Mouse (Mus musculus): ENCODE measurements around the gene Dhps. TPM values are rescaled to one million over a fixed set of nuclear protein-coding genes. Genes with fewer than 3 reads are reported as not detected.
"Not testable (repeated sequence)": the region's sequence is repeated elsewhere in the genome, so short reads cannot be mapped to it uniquely, and the experiment has no call there.

Gene Dhps
- polyA plus RNA-seq, 1 experiment: 71.6 TPM

GRCm38 (mm10) chr8:85076993-85077392, 5.4 kb downstream of the Dhps start:
- H3K27ac ChIP-seq (ENCODE audit: insufficient read depth, low read length): no peak overlapping the region
- H3K4me1 ChIP-seq (ENCODE audit: control insufficient read depth, insufficient read depth, low read length): peaks cover 15% of the 10 kb centered on the region
- TF ChIP-seq CTCF (IDR thresholded peaks at IDR 0.05; ENCODE audit: borderline replicate concordance, insufficient read depth, low read depth, low read length) (peak; percentile 93), POLR2A (IDR thresholded peaks at IDR 0.05; ENCODE audit: borderline replicate concordance, insufficient read depth, low read length) (no peak)
- DNase-seq: peak; percentile 78
- no peak overlapping the region for H3K4me3 ChIP-seq (replicated peaks; ENCODE audit: insufficient read depth, low read depth, low read length)
- WGBS: 0% methylated on average over 2 of the region's 2 CpGs
- H3K27me3 ChIP-seq (ENCODE audit: control insufficient read depth, insufficient read depth, low read length): no peaks in the 10 kb centered on the region

GRCm38 (mm10) chr8:85080214-85080531, 8.6 kb downstream of the Dhps start:
- Histone ChIP-seq H3K4me1 (ENCODE audit: control insufficient read depth, insufficient read depth, low read length) (peaks cover 13% of the 10 kb centered on the region), H3K27ac (ENCODE audit: insufficient read depth, low read length) (peak overlapping the region; percentile 35), H3K27me3 (ENCODE audit: control insufficient read depth, insufficient read depth, low read length) (no peaks in the 10 kb centered on the region), H3K4me3 (replicated peaks; ENCODE audit: insufficient read depth, low read depth, low read length) (peak overlapping the region; percentile 73)
- under 1% methylated on average over 25 of the region's 25 CpGs for WGBS
- DNase-seq: no peak
- no peak for TF ChIP-seq POLR2A (IDR thresholded peaks at IDR 0.05; ENCODE audit: borderline replicate concordance, insufficient read depth, low read length)

GRCm38 (mm10) chr8:85080532-85081215, 9.1 kb downstream of the Dhps start, which contains the start of gene Wdr83os:
Gene Wdr83os, plus strand, starts transcription at chr8:85080740.
- DNase-seq: peak; percentile 65 to 70
- under 1% methylated on average over 30 of the region's 30 CpGs for WGBS
- peaks cover 13% of the 10 kb centered on the region for H3K4me1 ChIP-seq (ENCODE audit: control insufficient read depth, insufficient read depth, low read length)
- peak within 1 kb of the TSS; percentile 35 for H3K27ac ChIP-seq (ENCODE audit: insufficient read depth, low read length)
- H3K4me3 ChIP-seq (replicated peaks; ENCODE audit: insufficient read depth, low read depth, low read length): peak within 1 kb of the TSS; percentile 73
- no peaks in the 10 kb centered on the region for H3K27me3 ChIP-seq (ENCODE audit: control insufficient read depth, insufficient read depth, low read length)
- TF ChIP-seq POLR2A (IDR thresholded peaks at IDR 0.05; ENCODE audit: borderline replicate concordance, insufficient read depth, low read length): peak; percentile 47; the same call in 1 of the 2 replicates
- no peak for TF ChIP-seq CTCF (IDR thresholded peaks at IDR 0.05; ENCODE audit: borderline replicate concordance, insufficient read depth, low read depth, low read length)

- TF ChIP-seq CTCF (IDR thresholded peaks at IDR 0.05; ENCODE audit: borderline replicate concordance, insufficient read depth, low read depth, low read length): no peak
- TF ChIP-seq POLR2A (IDR thresholded peaks at IDR 0.05; ENCODE audit: borderline replicate concordance, insufficient read depth, low read length): no peak
- Histone ChIP-seq H3K27ac (ENCODE audit: insufficient read depth, low read length) (peak within 1 kb of the TSS; percentile 35), H3K4me3 (replicated peaks; ENCODE audit: insufficient read depth, low read depth, low read length) (peak within 1 kb of the TSS; percentile 73), H3K4me1 (ENCODE audit: control insufficient read depth, insufficient read depth, low read length) (peaks cover 13% of the 10 kb centered on the region), H3K27me3 (ENCODE audit: control insufficient read depth, insufficient read depth, low read length) (no peaks in the 10 kb centered on the region)
- WGBS: 1% methylated on average over 9 of the region's 9 CpGs
- DNase-seq: no peak
These were observed 9.6 kb downstream of the Dhps start, which contains the start of gene Wdr83 for GRCm38 (mm10) chr8:85081216-85081555. Gene Wdr83, minus strand, starts transcription at chr8:85081306.

GRCm38 (mm10) chr8:85082169-85082568, 10.6 kb downstream of the Dhps start:
- H3K27me3 ChIP-seq (ENCODE audit: control insufficient read depth, insufficient read depth, low read length); H3K4me3 ChIP-seq (replicated peaks; ENCODE audit: insufficient read depth, low read depth, low read length); DNase-seq; H3K27ac ChIP-seq (ENCODE audit: insufficient read depth, low read length): not testable (repeated sequence)
- H3K4me1 ChIP-seq (ENCODE audit: control insufficient read depth, insufficient read depth, low read length): peaks cover 13% of the 10 kb centered on the region
- 87% methylated on average over 4 of the region's 4 CpGs for WGBS

- DNase-seq: peak; percentile 87 to 90
- WGBS: under 1% methylated on average over 30 of the region's 30 CpGs
- Histone ChIP-seq H3K4me3 (replicated peaks; ENCODE audit: insufficient read depth, low read depth, low read length) (peak within 1 kb of the TSS; percentile 93), H3K27me3 (ENCODE audit: control insufficient read depth, insufficient read depth, low read length) (no peaks in the 10 kb centered on the region), H3K4me1 (ENCODE audit: control insufficient read depth, insufficient read depth, low read length) (peaks cover 13% of the 10 kb centered on the region), H3K27ac (ENCODE audit: insufficient read depth, low read length) (peak within 1 kb of the TSS; percentile 70; the same call in 1 of the 2 replicates)
- peak; percentile 80 for TF ChIP-seq POLR2A (IDR thresholded peaks at IDR 0.05; ENCODE audit: borderline replicate concordance, insufficient read depth, low read length)
- 0 out of 2 replicates have a peak, but pooled peaks have one; percentile 25 for TF ChIP-seq CTCF (IDR thresholded peaks at IDR 0.05; ENCODE audit: borderline replicate concordance, insufficient read depth, low read depth, low read length)
These were observed 11.7 kb downstream of the Dhps start, which contains the start of gene Man2b1 for GRCm38 (mm10) chr8:85083108-85083813. Gene Man2b1, plus strand, starts transcription at chr8:85083270.

GRCm38 (mm10) chr8:85084633-85085032, 13.1 kb downstream of the Dhps start:
- 90% methylated on average over 8 of the region's 8 CpGs for WGBS
- TF ChIP-seq CTCF (IDR thresholded peaks at IDR 0.05; ENCODE audit: borderline replicate concordance, insufficient read depth, low read depth, low read length): no peak
- TF ChIP-seq POLR2A (IDR thresholded peaks at IDR 0.05; ENCODE audit: borderline replicate concordance, insufficient read depth, low read length): no peak
- no peak overlapping the region for H3K27ac ChIP-seq (ENCODE audit: insufficient read depth, low read length)
- H3K4me3 ChIP-seq (replicated peaks; ENCODE audit: insufficient read depth, low read depth, low read length): no peak overlapping the region
- no peaks in the 10 kb centered on the region for H3K27me3 ChIP-seq (ENCODE audit: control insufficient read depth, insufficient read depth, low read length)
- H3K4me1 ChIP-seq (ENCODE audit: control insufficient read depth, insufficient read depth, low read length): peaks cover 10% of the 10 kb centered on the region; the same call in 1 of the 2 replicates
- no peak for DNase-seq

- no peak overlapping the region for H3K4me3 ChIP-seq (replicated peaks; ENCODE audit: insufficient read depth, low read depth, low read length)
- no peak overlapping the region for H3K27ac ChIP-seq (ENCODE audit: insufficient read depth, low read length)
- 0 out of 2 replicates have a peak, but pooled peaks cover 7% of the 10 kb centered on the region for H3K4me1 ChIP-seq (ENCODE audit: control insufficient read depth, insufficient read depth, low read length)
- no peak for TF ChIP-seq CTCF (IDR thresholded peaks at IDR 0.05; ENCODE audit: borderline replicate concordance, insufficient read depth, low read depth, low read length)
- TF ChIP-seq POLR2A (IDR thresholded peaks at IDR 0.05; ENCODE audit: borderline replicate concordance, insufficient read depth, low read length): no peak
- 82% methylated on average over 3 of the region's 3 CpGs for WGBS
- H3K27me3 ChIP-seq (ENCODE audit: control insufficient read depth, insufficient read depth, low read length): no peaks in the 10 kb centered on the region
- DNase-seq: no peak
These were observed 14.7 kb downstream of the Dhps start for GRCm38 (mm10) chr8:85086238-85086637.

All from cerebellum, adult 2 months (tissue).